Mouse (Mus musculus) heart, postnatal 0 days (tissue): ENCODE measurements around the gene Zfp36l2.

Experiments
- CTCF ChIP-seq: IDR thresholded peaks from 2 replicates; pipeline ENCODE4 v1.5.1; 2016; ENCODE audit warnings: antibody characterized with exemption, control low read depth, low read depth
- EP300 ChIP-seq: IDR thresholded peaks from 2 replicates; pipeline ENCODE4 v1.6.1; 2016; ENCODE audit warnings: antibody characterized with exemption, low read depth

GRCm38 (mm10) chr17:84182311-84183271, 5.2 kb downstream of the Zfp36l2 start:
- TF ChIP-seq CTCF (no peak), EP300 (no peak)
